1 mouse cellular context compared by ENCODE assay signal in genomic region chr16:13907297-13907696, GRCm38 (mm10).
TF ChIP-seq lines count a peak whose summit lies in the region.

No protein-coding gene starts in this region.

TF ChIP-seq in MEL, 35 proteins besides CTCF, POLR2A, EP300 and RAD21 (continued from another document):
- TF ChIP-seq SMC3 (IDR thresholded peaks at IDR 0.05; ENCODE audit: low read depth, low read length) = no peak
- TF ChIP-seq TCF12 (IDR thresholded peaks at IDR 0.05; ENCODE audit: low read depth, low read length) = peak; percentile 61; the same call in 1 of the 2 replicates
- TF ChIP-seq ZMIZ1 (IDR thresholded peaks at IDR 0.05; ENCODE audit: low read depth, low read length) = no peak
- peak; percentile 71 for TF ChIP-seq RCOR1 (IDR thresholded peaks at IDR 0.05; ENCODE audit: low read depth, low read length)
- 0 out of 2 replicates have a peak, but pooled peaks have one; percentile 15 for TF ChIP-seq MAFK (IDR thresholded peaks at IDR 0.05; ENCODE audit: borderline replicate concordance, low read depth, low read length)
- TF ChIP-seq GABPA (IDR thresholded peaks at IDR 0.05; ENCODE audit: low read depth, low read length) = no peak
- TF ChIP-seq MEF2A (IDR thresholded peaks at IDR 0.05; ENCODE audit: extremely low read depth, insufficient replicate concordance, low read depth, low read length, poor library complexity, severe bottlenecking) = 0 out of 2 replicates have a peak, but pooled peaks have one; percentile 47
- peak; percentile 34 for TF ChIP-seq TAL1 (IDR thresholded peaks at IDR 0.05; ENCODE audit: low read length)
- TF ChIP-seq TBP (IDR thresholded peaks at IDR 0.05; ENCODE audit: low read depth, low read length) = 0 out of 2 replicates have a peak, but pooled peaks have one; percentile 25
- peak; percentile 38; the same call in 1 of the 2 replicates for TF ChIP-seq ZNF384 (IDR thresholded peaks at IDR 0.05; ENCODE audit: low read depth, low read length)
